Mouse (Mus musculus): ENCODE results near the gene Ensa. TPM values are rescaled to one million over a fixed set of nuclear protein-coding genes. Genes with fewer than 3 reads are reported as not detected.

Gene Ensa
- polyA plus RNA-seq (2015; fragmentation: Nextera tagmentation; extraction: Ambion mirVana): 61.6 and 65.0 TPM in 2 replicates

DNA sequence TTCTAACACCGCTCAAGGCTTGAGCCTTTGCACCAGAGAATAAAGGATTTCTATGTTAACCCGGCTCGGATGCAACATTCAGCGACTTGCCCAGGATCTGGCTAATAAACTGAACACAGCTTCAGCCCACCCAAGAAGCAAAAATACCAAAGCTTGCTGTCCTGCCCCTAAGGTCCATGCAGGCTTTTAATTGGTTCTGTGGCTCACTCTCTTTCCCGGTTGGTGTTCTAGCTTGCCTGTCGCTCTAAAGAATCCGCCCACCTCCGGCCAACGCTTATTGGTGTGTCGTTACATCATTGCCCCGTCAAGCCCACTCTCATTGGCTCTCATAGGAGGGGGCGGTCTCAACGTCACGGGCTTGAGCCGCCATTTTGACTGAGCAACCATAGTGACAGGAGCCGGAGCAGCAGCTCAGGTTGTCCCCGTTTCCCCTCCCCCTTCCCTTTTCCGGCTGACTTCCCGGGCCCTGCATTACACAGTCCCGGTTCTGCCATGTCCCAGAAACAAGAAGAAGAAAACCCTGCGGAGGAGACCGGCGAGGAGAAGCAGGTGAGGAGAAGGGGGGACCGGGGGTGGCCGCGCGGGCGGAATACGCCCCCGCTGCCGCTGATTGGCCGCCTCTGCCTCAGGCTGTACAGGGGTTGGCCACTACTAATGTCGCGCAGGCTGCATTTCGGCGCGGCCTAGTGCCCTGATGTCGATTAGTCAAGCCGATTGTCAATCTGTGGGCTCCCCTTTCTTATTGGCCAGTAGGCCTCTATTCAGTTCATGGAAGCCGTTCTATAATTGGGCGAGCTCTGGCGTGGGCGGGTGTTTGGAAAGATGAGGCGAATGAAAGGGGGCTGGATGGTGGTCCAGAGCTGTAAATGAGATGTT, at the start of gene Ensa:
TSS of gene Ensa (plus strand) at position 366 of the 876 bp plus-strand sequence.
- ATAC-seq (ENCODE audit: low read depth): peak; percentile 99
- H3K27me3 ChIP-seq (ENCODE audit: control insufficient read depth, insufficient read depth, low read depth, low read length): no peaks in the 10 kb centered on the region
- H3K27ac ChIP-seq (ENCODE audit: low read length): peak within 1 kb of the TSS; percentile 94
- no peaks in the 10 kb centered on the region for H3K9me3 ChIP-seq (ENCODE audit: control insufficient read depth, low read length)
- H3K36me3 ChIP-seq (ENCODE audit: control insufficient read depth, insufficient read depth, low read length): peaks cover 26% of the 10 kb centered on the region
- peak within 1 kb of the TSS; percentile 80 for H3K4me3 ChIP-seq (ENCODE audit: low read length)
- peaks cover 9% of the 10 kb centered on the region for H3K4me1 ChIP-seq (replicated peaks; ENCODE audit: control insufficient read depth, insufficient read depth, low read length)
- peak within 1 kb of the TSS; percentile 81 for H3K9ac ChIP-seq (ENCODE audit: low read length)
- under 1% methylated on average over 44 of the region's 44 CpGs for WGBS
- peak within 1 kb of the TSS; percentile 83 for H3K4me2 ChIP-seq (ENCODE audit: low read depth, low read length)

DNA sequence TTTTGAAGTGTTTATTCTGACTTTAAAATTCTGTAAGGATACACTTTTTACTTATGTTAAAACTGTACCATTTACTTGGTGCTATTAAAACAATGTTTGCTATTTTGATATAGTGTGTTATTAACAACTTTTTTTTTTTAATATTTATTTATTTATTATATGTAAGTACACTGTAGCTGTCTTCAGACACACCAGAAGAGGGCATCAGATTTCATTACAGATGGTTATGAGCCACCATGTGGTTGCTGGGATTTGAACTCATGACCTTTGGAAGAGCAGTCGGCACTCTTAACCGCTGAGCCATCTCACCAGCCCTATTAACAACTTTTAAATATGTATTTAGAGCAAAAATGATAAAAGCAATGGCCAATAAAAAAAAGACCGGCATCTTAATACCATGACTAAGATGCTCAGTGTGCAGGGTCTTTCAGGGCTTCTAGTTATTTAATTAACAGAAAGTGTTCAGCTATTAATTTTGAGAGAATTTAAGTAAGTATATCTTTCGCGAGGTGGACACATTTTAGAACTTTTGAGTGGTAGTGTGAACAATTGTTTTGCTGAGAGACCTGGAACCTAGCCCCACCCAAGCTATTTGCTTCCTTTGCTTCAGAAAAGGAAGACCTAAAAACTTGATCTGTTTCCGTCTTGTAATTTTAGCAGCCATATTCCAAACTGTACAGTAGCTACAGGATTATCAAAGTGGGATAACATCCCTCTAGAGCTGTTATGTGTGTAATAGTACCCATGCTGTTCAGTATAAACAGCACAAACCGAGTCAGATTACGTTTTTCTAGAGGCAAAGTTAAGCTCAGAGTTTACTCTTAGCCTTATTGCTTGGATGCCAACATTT, 36.8 kb upstream of the Ensa start:
- Histone ChIP-seq H3K4me3 (ENCODE audit: low read length) (peak overlapping the region; percentile 75), H3K9ac (ENCODE audit: low read length) (peak overlapping the region; percentile 24; the same call in 1 of the 2 replicates), H3K27me3 (ENCODE audit: control insufficient read depth, insufficient read depth, low read depth, low read length) (no peaks in the 10 kb centered on the region), H3K27ac (ENCODE audit: low read length) (peak overlapping the region; percentile 44; the same call in 1 of the 2 replicates), H3K9me3 (ENCODE audit: control insufficient read depth, low read length) (no peaks in the 10 kb centered on the region), H3K4me2 (ENCODE audit: low read depth, low read length) (peak overlapping the region; percentile 70), H3K4me1 (replicated peaks; ENCODE audit: control insufficient read depth, insufficient read depth, low read length) (peaks cover 7% of the 10 kb centered on the region; the same call in 1 of the 2 replicates), H3K36me3 (ENCODE audit: control insufficient read depth, insufficient read depth, low read length) (peaks cover 8% of the 10 kb centered on the region; the same call in 1 of the 2 replicates)
- 49% methylated on average over 8 of the region's 8 CpGs for WGBS
- ATAC-seq (ENCODE audit: low read depth): peak; percentile 21; the same call in 1 of the 2 replicates

DNA sequence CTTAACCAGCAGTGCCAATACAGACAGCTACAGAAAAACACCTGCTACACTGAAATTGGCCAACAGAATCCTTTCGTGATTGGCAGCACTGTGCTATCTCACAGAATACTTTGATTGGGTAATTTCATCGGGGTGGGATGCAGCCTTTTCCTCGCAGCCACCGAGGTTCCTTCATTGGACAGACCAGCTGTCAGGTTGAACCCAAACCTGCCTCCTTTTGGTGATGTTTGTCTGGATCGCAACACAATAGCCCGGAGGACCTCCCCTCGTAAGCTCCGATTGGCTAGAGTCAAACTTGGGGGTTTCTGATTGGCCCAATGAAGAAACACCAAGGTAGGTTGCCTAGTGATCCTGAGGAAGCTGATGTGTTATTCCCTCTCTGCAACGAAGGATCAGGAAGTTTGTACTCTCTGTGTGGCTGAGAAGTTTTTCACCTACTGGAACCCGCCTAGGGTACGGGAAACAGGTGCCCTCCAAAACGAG, 36.1 kb upstream of the Ensa start, which contains the start of gene Golph3l:
TSS of gene Golph3l (plus strand) at position 331 of the 483 bp plus-strand sequence.
- Histone ChIP-seq H3K36me3 (ENCODE audit: control insufficient read depth, insufficient read depth, low read length) (peaks cover 8% of the 10 kb centered on the region; the same call in 1 of the 2 replicates), H3K4me1 (replicated peaks; ENCODE audit: control insufficient read depth, insufficient read depth, low read length) (peaks cover 7% of the 10 kb centered on the region; the same call in 1 of the 2 replicates), H3K4me2 (ENCODE audit: low read depth, low read length) (peak within 1 kb of the TSS; percentile 70), H3K9ac (ENCODE audit: low read length) (peak within 1 kb of the TSS; percentile 72), H3K27me3 (ENCODE audit: control insufficient read depth, insufficient read depth, low read depth, low read length) (no peaks in the 10 kb centered on the region), H3K4me3 (ENCODE audit: low read length) (peak within 1 kb of the TSS; percentile 75), H3K9me3 (ENCODE audit: control insufficient read depth, low read length) (no peaks in the 10 kb centered on the region), H3K27ac (ENCODE audit: low read length) (peak within 1 kb of the TSS; percentile 72)
- peak; percentile 100 for ATAC-seq (ENCODE audit: low read depth)
- WGBS: 0% methylated on average over 12 of the region's 12 CpGs

DNA sequence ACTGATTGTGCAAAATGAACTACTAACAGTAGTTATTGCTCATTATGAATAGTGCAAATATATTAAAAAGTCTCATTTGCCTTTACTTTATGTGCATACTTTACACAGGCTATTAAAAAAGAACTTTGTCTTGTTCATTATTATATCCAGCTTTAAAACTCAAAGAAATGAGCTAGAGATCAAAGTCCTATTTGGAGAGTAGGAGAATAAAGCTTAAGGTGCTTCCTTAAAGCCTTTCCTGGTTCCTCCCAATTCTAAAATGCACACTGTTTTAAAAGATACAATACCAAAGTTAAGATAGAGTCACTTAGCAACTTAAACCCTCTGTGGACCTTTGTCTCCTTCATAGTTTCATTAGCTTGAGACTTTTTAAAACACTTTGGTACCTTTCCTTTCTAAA, 26.1 kb upstream of the Ensa start:
- Histone ChIP-seq H3K4me2 (ENCODE audit: low read depth, low read length) (no peak overlapping the region), H3K4me3 (ENCODE audit: low read length) (no peak overlapping the region), H3K9ac (ENCODE audit: low read length) (no peak overlapping the region), H3K9me3 (ENCODE audit: control insufficient read depth, low read length) (no peaks in the 10 kb centered on the region), H3K27me3 (ENCODE audit: control insufficient read depth, insufficient read depth, low read depth, low read length) (no peaks in the 10 kb centered on the region), H3K4me1 (replicated peaks; ENCODE audit: control insufficient read depth, insufficient read depth, low read length) (no peaks in the 10 kb centered on the region), H3K27ac (ENCODE audit: low read length) (no peak overlapping the region), H3K36me3 (ENCODE audit: control insufficient read depth, insufficient read depth, low read length) (peaks cover 11% of the 10 kb centered on the region; the same call in 1 of the 2 replicates)
- no peak for ATAC-seq (ENCODE audit: low read depth)

DNA sequence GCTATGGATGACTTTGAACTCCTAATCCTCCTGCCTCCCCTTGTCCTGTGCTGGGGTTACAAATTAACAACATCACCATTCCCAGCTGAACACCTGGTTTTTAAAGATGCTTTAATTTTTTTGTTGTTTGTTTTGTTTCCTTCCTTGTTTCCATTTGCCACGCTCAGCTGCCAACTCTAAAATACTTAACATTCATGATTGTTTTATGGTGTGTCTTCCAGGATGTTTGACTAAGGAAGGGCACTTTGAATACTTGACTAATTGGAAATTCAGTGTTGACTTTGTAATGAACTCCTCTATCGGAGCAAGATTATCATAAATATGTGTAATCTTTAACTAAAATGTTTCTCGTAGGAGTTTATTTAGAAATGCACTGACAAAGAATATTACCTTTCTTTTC, 23.5 kb upstream of the Ensa start:
- H3K9ac ChIP-seq (ENCODE audit: low read length): no peak overlapping the region
- ATAC-seq (ENCODE audit: low read depth): no peak
- no peak overlapping the region for H3K4me3 ChIP-seq (ENCODE audit: low read length)
- H3K9me3 ChIP-seq (ENCODE audit: control insufficient read depth, low read length): no peaks in the 10 kb centered on the region
- no peaks in the 10 kb centered on the region for H3K36me3 ChIP-seq (ENCODE audit: control insufficient read depth, insufficient read depth, low read length)
- H3K27me3 ChIP-seq (ENCODE audit: control insufficient read depth, insufficient read depth, low read depth, low read length): no peaks in the 10 kb centered on the region
- WGBS: 76% methylated on average over 3 of the region's 3 CpGs
- H3K4me2 ChIP-seq (ENCODE audit: low read depth, low read length): no peak overlapping the region
- no peak overlapping the region for H3K27ac ChIP-seq (ENCODE audit: low read length)
- H3K4me1 ChIP-seq (replicated peaks; ENCODE audit: control insufficient read depth, insufficient read depth, low read length): no peaks in the 10 kb centered on the region

DNA sequence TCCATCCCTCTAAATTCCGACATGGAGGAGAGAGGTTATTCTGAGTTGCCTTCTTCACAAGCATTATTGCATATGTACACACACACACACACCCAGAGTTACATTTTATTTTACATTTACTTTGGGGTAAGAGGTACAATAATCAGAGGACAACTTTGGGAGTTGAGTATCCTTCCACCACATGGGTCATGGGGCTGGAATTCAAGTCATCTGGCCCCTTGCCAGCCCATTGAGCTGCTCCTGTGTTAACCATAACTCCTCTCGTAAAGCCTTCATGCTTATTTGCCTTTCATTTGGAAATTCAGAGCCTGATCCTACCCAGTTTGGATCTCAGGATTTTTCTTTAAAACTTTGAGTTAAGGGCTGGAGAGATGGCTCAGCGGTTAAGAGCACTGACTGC, 18.7 kb upstream of the Ensa start:
- Histone ChIP-seq H3K36me3 (ENCODE audit: control insufficient read depth, insufficient read depth, low read length) (0 out of 2 replicates have a peak, but pooled peaks cover 3% of the 10 kb centered on the region), H3K4me3 (ENCODE audit: low read length) (no peak overlapping the region), H3K4me1 (replicated peaks; ENCODE audit: control insufficient read depth, insufficient read depth, low read length) (no peaks in the 10 kb centered on the region), H3K27me3 (ENCODE audit: control insufficient read depth, insufficient read depth, low read depth, low read length) (no peaks in the 10 kb centered on the region), H3K9ac (ENCODE audit: low read length) (no peak overlapping the region), H3K27ac (ENCODE audit: low read length) (no peak overlapping the region), H3K9me3 (ENCODE audit: control insufficient read depth, low read length) (no peaks in the 10 kb centered on the region), H3K4me2 (ENCODE audit: low read depth, low read length) (no peak overlapping the region)
- ATAC-seq (ENCODE audit: low read depth): peak; percentile 47
- WGBS: 65% methylated on average over 3 of the region's 3 CpGs

DNA sequence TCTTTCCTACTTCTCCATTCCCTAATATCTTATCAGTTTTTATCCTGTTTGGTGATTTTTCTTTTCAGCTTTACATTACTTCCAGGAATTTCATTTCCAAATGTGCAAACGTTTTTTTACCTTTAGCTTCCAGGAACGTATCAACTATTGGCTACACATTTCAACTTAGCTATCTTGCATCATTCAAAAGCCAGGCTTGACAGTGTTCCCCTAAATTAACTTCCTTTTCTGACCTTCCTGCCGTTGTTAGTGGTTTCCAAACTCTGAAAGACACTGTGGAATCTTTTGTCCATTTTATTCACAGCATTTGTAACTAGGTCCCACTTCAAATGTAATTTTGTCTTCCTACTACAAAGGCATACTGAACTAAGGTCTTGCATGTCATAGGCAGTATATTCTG, 15.6 kb upstream of the Ensa start:
- no peaks in the 10 kb centered on the region for H3K9me3 ChIP-seq (ENCODE audit: control insufficient read depth, low read length)
- no peak overlapping the region for H3K27ac ChIP-seq (ENCODE audit: low read length)
- no peak overlapping the region for H3K4me3 ChIP-seq (ENCODE audit: low read length)
- H3K4me2 ChIP-seq (ENCODE audit: low read depth, low read length): no peak overlapping the region
- no peak for ATAC-seq (ENCODE audit: low read depth)
- H3K36me3 ChIP-seq (ENCODE audit: control insufficient read depth, insufficient read depth, low read length): 0 out of 2 replicates have a peak, but pooled peaks cover 3% of the 10 kb centered on the region
- no peak overlapping the region for H3K9ac ChIP-seq (ENCODE audit: low read length)
- no peaks in the 10 kb centered on the region for H3K27me3 ChIP-seq (ENCODE audit: control insufficient read depth, insufficient read depth, low read depth, low read length)
- WGBS: 58% methylated on average over 3 of the region's 3 CpGs
- no peaks in the 10 kb centered on the region for H3K4me1 ChIP-seq (replicated peaks; ENCODE audit: control insufficient read depth, insufficient read depth, low read length)

DNA sequence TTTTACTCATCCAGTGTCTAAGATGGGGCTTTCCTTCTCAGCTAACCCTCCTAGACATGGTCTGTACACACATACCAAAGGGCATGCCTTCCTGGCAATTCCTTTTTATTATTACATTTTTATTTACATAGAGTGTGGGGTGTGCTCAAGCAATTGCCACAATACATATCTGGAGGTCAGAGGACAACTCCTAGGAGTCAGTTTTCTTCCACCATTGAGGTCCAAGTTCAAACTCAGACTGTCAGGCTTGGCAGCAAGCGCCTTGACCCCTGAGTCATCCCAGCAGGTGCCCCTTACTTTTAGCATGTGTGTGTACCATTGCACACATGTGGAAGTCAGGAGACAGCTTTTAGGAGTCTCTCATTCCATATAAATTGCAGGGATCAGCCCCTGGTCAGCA, 10.8 kb upstream of the Ensa start:
- 96% methylated on average over 1 of the region's 1 CpGs for WGBS
- Histone ChIP-seq H3K27ac (ENCODE audit: low read length) (no peak overlapping the region), H3K9ac (ENCODE audit: low read length) (no peak overlapping the region), H3K4me2 (ENCODE audit: low read depth, low read length) (no peak overlapping the region), H3K4me1 (replicated peaks; ENCODE audit: control insufficient read depth, insufficient read depth, low read length) (no peaks in the 10 kb centered on the region), H3K27me3 (ENCODE audit: control insufficient read depth, insufficient read depth, low read depth, low read length) (no peaks in the 10 kb centered on the region), H3K9me3 (ENCODE audit: control insufficient read depth, low read length) (no peaks in the 10 kb centered on the region), H3K4me3 (ENCODE audit: low read length) (no peak overlapping the region), H3K36me3 (ENCODE audit: control insufficient read depth, insufficient read depth, low read length) (peaks cover 18% of the 10 kb centered on the region)
- ATAC-seq (ENCODE audit: low read depth): no peak

DNA sequence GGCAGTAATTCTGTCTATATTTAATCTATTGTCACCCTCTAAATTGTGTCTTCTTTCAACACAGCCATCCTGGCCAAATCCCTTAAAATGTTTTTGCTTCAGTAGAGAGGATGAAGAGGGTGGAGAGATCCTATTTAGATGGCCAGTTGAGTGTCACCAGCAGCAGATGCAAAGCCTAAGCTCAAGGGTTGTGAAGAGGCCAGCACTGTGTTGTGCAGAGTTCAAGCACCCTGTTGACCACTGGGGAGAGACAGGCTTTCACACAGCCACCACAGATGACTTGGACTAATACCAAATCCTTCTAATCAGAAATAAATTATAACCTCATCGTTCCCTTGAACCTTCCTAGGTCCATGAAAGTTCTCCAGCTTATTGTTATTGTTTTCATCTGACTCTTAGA, 6.3 kb upstream of the Ensa start:
- H3K36me3 ChIP-seq (ENCODE audit: control insufficient read depth, insufficient read depth, low read length): peaks cover 17% of the 10 kb centered on the region
- no peak overlapping the region for H3K4me2 ChIP-seq (ENCODE audit: low read depth, low read length)
- WGBS: 55% methylated on average over 1 of the region's 1 CpGs
- no peaks in the 10 kb centered on the region for H3K27me3 ChIP-seq (ENCODE audit: control insufficient read depth, insufficient read depth, low read depth, low read length)
- H3K4me3 ChIP-seq (ENCODE audit: low read length): no peak overlapping the region
- no peaks in the 10 kb centered on the region for H3K9me3 ChIP-seq (ENCODE audit: control insufficient read depth, low read length)
- no peak for ATAC-seq (ENCODE audit: low read depth)
- H3K4me1 ChIP-seq (replicated peaks; ENCODE audit: control insufficient read depth, insufficient read depth, low read length): no peaks in the 10 kb centered on the region
- no peak overlapping the region for H3K9ac ChIP-seq (ENCODE audit: low read length)
- no peak overlapping the region for H3K27ac ChIP-seq (ENCODE audit: low read length)
